Mouse (Mus musculus): ENCODE results near the gene Fgf7.

DNA sequence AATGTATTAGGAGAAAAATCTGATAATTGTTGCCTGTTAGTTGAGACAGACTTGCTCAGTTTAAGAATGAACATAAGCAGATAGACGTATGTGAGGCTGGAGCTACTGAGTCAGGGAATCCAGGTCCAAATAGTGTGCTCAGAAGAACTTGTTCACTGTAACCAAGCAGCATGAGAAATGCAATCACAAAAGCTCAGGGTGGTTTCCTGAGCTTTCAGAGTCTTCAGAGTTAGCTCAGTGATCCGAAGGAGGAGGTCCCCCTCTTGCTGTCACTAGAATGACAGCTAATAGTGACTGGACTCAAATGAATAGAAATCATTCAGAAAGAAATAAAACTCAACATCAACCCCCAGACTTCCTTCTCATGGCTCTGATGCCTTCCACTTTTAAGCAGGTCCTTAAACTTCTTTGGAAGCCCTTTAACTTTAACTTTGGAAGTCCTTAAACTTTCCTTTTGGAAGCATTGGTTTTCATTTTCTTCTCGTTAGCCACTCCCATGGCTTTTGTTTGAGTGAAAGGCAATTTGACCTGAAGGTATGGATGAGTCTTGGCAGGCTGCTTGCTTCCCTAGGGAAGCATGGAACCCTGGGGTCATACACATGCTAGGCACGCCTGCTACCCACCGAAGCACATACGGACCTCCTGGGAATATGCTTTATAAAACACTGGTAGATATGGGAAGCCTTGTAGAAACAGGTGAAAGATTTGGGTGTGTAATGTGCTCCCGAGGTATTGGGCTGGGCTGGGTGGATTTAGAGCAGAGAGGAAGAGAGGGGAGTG is 4.0 kb downstream of the Fgf7 start:
- TF ChIP-seq POLR2A (IDR thresholded peaks at IDR 0.05; ENCODE audit: borderline replicate concordance, extremely low read depth, insufficient read depth, insufficient read length, poor library complexity, severe bottlenecking) (no peak), CTCF (IDR thresholded peaks at IDR 0.05; ENCODE audit: borderline replicate concordance, extremely low read depth, insufficient read depth, insufficient read length) (no peak)
